In genomic region chr11:65204651-65205050, GRCm38 (mm10) we compare ENCODE assay signal across 30 mouse cellular contexts. TPM values are rescaled to one million over a fixed set of nuclear protein-coding genes. Genes with fewer than 3 reads are reported as not detected.
A peak's percentile ranks its signal among the peaks of the same experiment; 100 is the strongest.
DNase-seq lines count a peak whose midpoint lies in the region; ATAC-seq and TF ChIP-seq lines count a peak whose summit lies in the region.
"Had no signal": no experiment of that assay in that cellular context is flagged by ENCODE, and none has a peak within 500 bp of the region (broad histone marks: within the 10 kb centered on the region; RNA-seq: fewer than 3 reads in every experiment).

No protein-coding gene starts in this region.

- H3K4me1 ChIP-seq in heart, embryonic 10.5 days: peaks cover 69% of the 10 kb centered on the region
- no peaks in the 10 kb centered on the region for H3K4me1 ChIP-seq in midbrain, embryonic 14.5 days (ENCODE audit: control insufficient read depth, insufficient read depth, low read length)
- H3K4me1 ChIP-seq in midbrain, embryonic 13.5 days (replicated peaks): peaks cover 5% of the 10 kb centered on the region; the same call in 1 of the 2 replicates
- H3K4me1 ChIP-seq in heart, embryonic 16.5 days (ENCODE audit: control insufficient read depth, insufficient read depth, low read length): peaks cover 45% of the 10 kb centered on the region
- H3K4me1 ChIP-seq: liver, embryonic 13.5 days; neural tube, embryonic 12.5 days had no signal

- no peak overlapping the region for H3K4me2 ChIP-seq in midbrain, embryonic 14.5 days (ENCODE audit: low read length)
- H3K4me2 ChIP-seq in midbrain, embryonic 13.5 days (replicated peaks): no peak overlapping the region
- H3K4me2 ChIP-seq in heart, embryonic 16.5 days (ENCODE audit: low read depth, low read length): peak overlapping the region; percentile 14; the same call in 1 of the 2 replicates
- H3K4me2 ChIP-seq: liver, embryonic 13.5 days; midbrain, embryonic 11.5 days; neural tube, embryonic 12.5 days had no signal

- H3K4me3 ChIP-seq in heart, embryonic 10.5 days: no peak overlapping the region
- no peak overlapping the region for H3K4me3 ChIP-seq in midbrain, embryonic 14.5 days (replicated peaks; ENCODE audit: low read depth, low read length)
- H3K4me3 ChIP-seq in midbrain, embryonic 13.5 days (replicated peaks): no peak overlapping the region
- H3K4me3 ChIP-seq in heart, embryonic 16.5 days (ENCODE audit: low read length): no peak overlapping the region
- no peak overlapping the region for H3K4me3 ChIP-seq in layer of hippocampus, adult 2 months
- H3K4me3 ChIP-seq: forebrain, embryonic 10.5 days; hindbrain, embryonic 10.5 days; left cerebral cortex, adult 2 months; liver, embryonic 13.5 days; neural tube, embryonic 12.5 days had no signal

- peaks cover 42% of the 10 kb centered on the region for H3K36me3 ChIP-seq in heart, embryonic 10.5 days
- no peaks in the 10 kb centered on the region for H3K36me3 ChIP-seq in midbrain, embryonic 14.5 days (ENCODE audit: control insufficient read depth, insufficient read depth, low read length)
- no peaks in the 10 kb centered on the region for H3K36me3 ChIP-seq in midbrain, embryonic 13.5 days
- peaks cover 18% of the 10 kb centered on the region for H3K36me3 ChIP-seq in heart, embryonic 16.5 days (ENCODE audit: control insufficient read depth, insufficient read depth)
- H3K36me3 ChIP-seq: forebrain, embryonic 10.5 days; G1E; hindbrain, embryonic 10.5 days; liver, embryonic 13.5 days; neural tube, embryonic 12.5 days had no signal

- intact Hi-C loops in heart, postnatal 25 days (cut with DNase I): loop anchor here (5.0 kb wide), 3 partner anchors 63 to 433 kb away; partner anchors contain the start of gene Myocd

- H3K9me3 ChIP-seq in heart, embryonic 10.5 days: no peaks in the 10 kb centered on the region
- no peaks in the 10 kb centered on the region for H3K9me3 ChIP-seq in midbrain, embryonic 14.5 days (ENCODE audit: control insufficient read depth, low read length)
- H3K9me3 ChIP-seq in midbrain, embryonic 13.5 days: no peaks in the 10 kb centered on the region
- no peaks in the 10 kb centered on the region for H3K9me3 ChIP-seq in heart, embryonic 16.5 days (replicated peaks; ENCODE audit: control insufficient read depth, low read length)
- H3K9me3 ChIP-seq: forebrain, embryonic 10.5 days; G1E; hindbrain, embryonic 10.5 days; liver, embryonic 13.5 days; neural tube, embryonic 12.5 days had no signal

- WGBS in heart, embryonic 10.5 days: 42% methylated on average over 13 of the region's 13 CpGs
- WGBS in midbrain, embryonic 14.5 days: 56% methylated on average over 13 of the region's 13 CpGs
- 57% methylated on average over 13 of the region's 13 CpGs for WGBS in midbrain, embryonic 13.5 days
- 31% methylated on average over 13 of the region's 13 CpGs for WGBS in heart, embryonic 16.5 days

- H3K27me3 ChIP-seq in heart, embryonic 10.5 days (ENCODE audit: insufficient read depth, poor library complexity, severe bottlenecking): no peaks in the 10 kb centered on the region
- no peaks in the 10 kb centered on the region for H3K27me3 ChIP-seq in midbrain, embryonic 14.5 days (ENCODE audit: control insufficient read depth, insufficient read depth, low read length)
- no peaks in the 10 kb centered on the region for H3K27me3 ChIP-seq in midbrain, embryonic 13.5 days
- no peaks in the 10 kb centered on the region for H3K27me3 ChIP-seq in heart, embryonic 16.5 days (ENCODE audit: control insufficient read depth, insufficient read depth, low read length)
- H3K27me3 ChIP-seq: CH12.LX; liver, embryonic 13.5 days; neural tube, embryonic 12.5 days had no signal

- peak overlapping the region; percentile 74 for H3K27ac ChIP-seq in heart, embryonic 10.5 days
- no peak overlapping the region for H3K27ac ChIP-seq in midbrain, embryonic 14.5 days (replicated peaks; ENCODE audit: low read depth, low read length)
- no peak overlapping the region for H3K27ac ChIP-seq in midbrain, embryonic 13.5 days
- H3K27ac ChIP-seq in heart, embryonic 16.5 days (ENCODE audit: low read length): peak overlapping the region; percentile 79
- no peak overlapping the region for H3K27ac ChIP-seq in layer of hippocampus, adult 2 months
- H3K27ac ChIP-seq: forebrain, embryonic 10.5 days; hindbrain, embryonic 10.5 days; left cerebral cortex, adult 2 months; liver, embryonic 13.5 days; neural tube, embryonic 12.5 days had no signal

- no peak for TF ChIP-seq CTCF in layer of hippocampus, adult 2 months (conservative IDR thresholded peaks at IDR 0.05)

- ATAC-seq in midbrain, embryonic 14.5 days (ENCODE audit: low FRiP score, low TSS enrichment): no peak
- ATAC-seq in midbrain, embryonic 13.5 days: no peak
- no peak for ATAC-seq in heart, embryonic 16.5 days (replicated peaks; ENCODE audit: extremely low read depth, insufficient read depth, low FRiP score)
- ATAC-seq: forebrain, embryonic 16.5 days; intestine, postnatal 0 days had no signal

- H3K9ac ChIP-seq in midbrain, embryonic 14.5 days (replicated peaks; ENCODE audit: low read length): no peak overlapping the region
- no peak overlapping the region for H3K9ac ChIP-seq in midbrain, embryonic 13.5 days (replicated peaks)
- no peak overlapping the region for H3K9ac ChIP-seq in heart, embryonic 16.5 days (ENCODE audit: low read length)
- H3K9ac ChIP-seq: liver, embryonic 13.5 days; neural tube, embryonic 12.5 days had no signal

- no peak for DNase-seq in heart, embryonic 10.5 days (ENCODE audit: low spot score)
- no peak for DNase-seq in heart, postnatal 25 days (ENCODE audit: low spot score)
- DNase-seq in midbrain, embryonic 14.5 days: peak; percentile 21
- no peak for DNase-seq in adrenal gland, postnatal 4 days (ENCODE audit: low spot score in 2 of 2)
- DNase-seq in layer of hippocampus, adult 2 months (ENCODE audit: low spot score in 2 of 2): no peak
- DNase-seq: adrenal gland, adult 2 months; B cell, adult 2 months; cerebellum, adult 8-10 months; gastrocnemius, postnatal 14 days; kidney, postnatal 25 days; liver, embryonic 13.5 days; lung, adult 2 months; thymus, postnatal 14 days had no signal

RNA-seq across cellular contexts. Expression of gene Arhgap44, which starts 41.9 kb away (rescaled TPM):
- polyA plus RNA-seq in heart, embryonic 10.5 days (2016; fragmentation: Nextera tagmentation; extraction: Ambion mirVana): 8.4 and 11.3 TPM in 2 replicates
- total RNA-seq in heart, postnatal 25 days (2021): 10 to 100 TPM; 20.8 to 22.4 TPM
- polyA plus RNA-seq in midbrain, embryonic 14.5 days (2014; fragmentation: Nextera tagmentation; extraction: Ambion mirVana): 13.0 and 14.9 TPM in 2 replicates
- polyA plus RNA-seq in midbrain, embryonic 13.5 days (2015; fragmentation: Nextera tagmentation; extraction: Ambion mirVana): 7.2 and 9.3 TPM in 2 replicates
- polyA plus RNA-seq in heart, embryonic 16.5 days (2015; fragmentation: Nextera tagmentation; extraction: Ambion mirVana): 11.3 and 11.4 TPM in 2 replicates
- total RNA-seq in adrenal gland, postnatal 4 days (2021): 10 to 100 TPM in 1 of 2 experiments, 1 to 10 TPM in 1; 9.5 to 11.0 TPM
- 100 to 1,000 TPM; 117 to 123 TPM for total RNA-seq in layer of hippocampus, adult 2 months (2021)
- total RNA-seq: CH12.LX; common myeloid progenitor, adult 5-6 weeks; megakaryocyte progenitor cell, adult 5-6 weeks had no signal
- polyA plus RNA-seq: G1E had no signal

RNA-seq across cellular contexts. Expression of gene 1700086D15Rik, which starts 45.0 kb away (rescaled TPM):
- 0.14 and 0.16 TPM in 2 replicates for polyA plus RNA-seq in heart, embryonic 10.5 days (2016; fragmentation: Nextera tagmentation; extraction: Ambion mirVana)
- total RNA-seq in heart, postnatal 25 days (2021): under 1 TPM; 0.31 to 0.47 TPM
- polyA plus RNA-seq in midbrain, embryonic 14.5 days (2014; fragmentation: Nextera tagmentation; extraction: Ambion mirVana): 0.26 and 0.40 TPM in 2 replicates
- 0.24 TPM in 1 of 2 replicates, not detected in the other for polyA plus RNA-seq in midbrain, embryonic 13.5 days (2015; fragmentation: Nextera tagmentation; extraction: Ambion mirVana)
- polyA plus RNA-seq in heart, embryonic 16.5 days (2015; fragmentation: Nextera tagmentation; extraction: Ambion mirVana): 0.27 TPM in 1 of 2 replicates, not detected in the other
- total RNA-seq in adrenal gland, postnatal 4 days (2021): under 1 TPM; 0.68 to 0.81 TPM
- 1 to 10 TPM; 3.2 to 4.7 TPM for total RNA-seq in layer of hippocampus, adult 2 months (2021)
- total RNA-seq: adrenal gland, adult 2 months; CH12.LX; common myeloid progenitor, adult 5-6 weeks; gastrocnemius, postnatal 14 days; megakaryocyte progenitor cell, adult 5-6 weeks had no signal
- polyA plus RNA-seq: adrenal gland, adult 2 months; embryonic facial prominence, embryonic 11.5 days; forebrain, embryonic 10.5 days; forebrain, embryonic 16.5 days; G1E; hindbrain, embryonic 10.5 days; intestine, postnatal 0 days; kidney, embryonic 14.5 days; liver, embryonic 13.5 days; midbrain, embryonic 11.5 days; neural tube, embryonic 12.5 days; spleen, adult 2 months; stomach, embryonic 14.5 days had no signal

Comparison
In these comparisons a context has a peak if more than half of its experiments do, and no peak if none do; other contexts are left out.
1. H3K27ac ChIP-seq: peak in heart, embryonic 10.5 days (single experiment) and heart, embryonic 16.5 days (single experiment); none in midbrain, embryonic 14.5 days (single experiment), midbrain, embryonic 13.5 days (single experiment) and layer of hippocampus, adult 2 months (single experiment).